Mouse (Mus musculus): ENCODE results near the gene Abcc1.

Abcc1 gene

DNA sequence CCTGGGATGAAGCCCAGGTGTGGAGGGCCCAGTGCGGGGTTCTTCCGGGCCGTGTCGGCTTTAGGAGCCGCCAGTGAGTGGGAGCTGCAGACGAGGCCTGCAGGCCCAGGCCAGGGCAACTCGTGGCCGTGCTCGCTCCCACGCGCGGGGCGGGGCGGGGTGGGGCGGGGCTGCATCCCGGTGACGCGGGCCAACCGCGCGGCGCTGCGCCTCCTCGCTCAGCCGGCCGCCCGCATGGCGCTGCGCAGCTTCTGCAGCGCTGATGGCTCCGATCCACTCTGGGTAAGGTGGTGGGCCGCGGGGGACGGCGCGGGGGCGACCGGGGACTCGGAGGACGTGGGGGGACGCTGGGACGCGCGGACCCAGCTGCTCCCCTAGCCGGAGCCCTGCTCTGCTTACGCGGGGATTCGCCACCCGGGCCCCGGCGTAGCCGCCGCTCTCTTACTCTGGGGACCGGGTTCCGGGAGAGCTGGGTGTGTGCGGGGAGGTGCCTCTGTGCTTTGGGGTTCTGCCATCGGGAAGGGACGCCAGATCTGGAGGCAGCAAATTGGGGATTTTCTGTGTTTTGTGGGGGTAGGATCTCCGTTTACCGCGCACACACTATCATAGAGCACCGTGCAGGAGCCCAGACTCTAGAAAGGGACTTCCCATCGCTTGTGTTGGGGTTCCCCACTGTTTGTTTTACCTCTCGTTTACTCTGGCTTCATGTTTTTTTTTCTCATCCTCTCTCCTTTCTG lies at the start of gene Abcc1:
TSS of gene Abcc1 (plus strand) at position 197 of the 737 bp plus-strand sequence.
- DNase-seq: peak; percentile 80 to 84

DNA sequence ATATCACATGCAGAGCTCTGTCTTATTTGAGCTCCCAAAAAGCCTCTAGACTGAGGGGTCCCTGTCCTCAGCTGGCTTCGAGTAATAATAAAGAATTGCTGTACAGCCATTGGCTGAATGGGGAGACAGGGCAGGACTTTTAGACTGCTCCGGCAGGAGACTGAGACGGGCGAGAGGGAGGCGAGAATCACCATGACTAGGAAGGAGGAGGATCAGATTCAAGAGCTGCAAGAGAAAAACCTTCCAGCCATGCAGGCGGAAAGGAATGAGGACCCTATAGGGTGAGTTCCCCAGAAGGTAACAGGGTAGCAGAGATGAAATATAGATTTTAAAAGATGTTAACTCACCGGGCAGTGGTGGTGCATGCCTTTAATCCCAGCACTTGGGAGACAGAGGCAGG lies 48.4 kb upstream of the Abcc1 start:
- DNase-seq: no peak

DNA sequence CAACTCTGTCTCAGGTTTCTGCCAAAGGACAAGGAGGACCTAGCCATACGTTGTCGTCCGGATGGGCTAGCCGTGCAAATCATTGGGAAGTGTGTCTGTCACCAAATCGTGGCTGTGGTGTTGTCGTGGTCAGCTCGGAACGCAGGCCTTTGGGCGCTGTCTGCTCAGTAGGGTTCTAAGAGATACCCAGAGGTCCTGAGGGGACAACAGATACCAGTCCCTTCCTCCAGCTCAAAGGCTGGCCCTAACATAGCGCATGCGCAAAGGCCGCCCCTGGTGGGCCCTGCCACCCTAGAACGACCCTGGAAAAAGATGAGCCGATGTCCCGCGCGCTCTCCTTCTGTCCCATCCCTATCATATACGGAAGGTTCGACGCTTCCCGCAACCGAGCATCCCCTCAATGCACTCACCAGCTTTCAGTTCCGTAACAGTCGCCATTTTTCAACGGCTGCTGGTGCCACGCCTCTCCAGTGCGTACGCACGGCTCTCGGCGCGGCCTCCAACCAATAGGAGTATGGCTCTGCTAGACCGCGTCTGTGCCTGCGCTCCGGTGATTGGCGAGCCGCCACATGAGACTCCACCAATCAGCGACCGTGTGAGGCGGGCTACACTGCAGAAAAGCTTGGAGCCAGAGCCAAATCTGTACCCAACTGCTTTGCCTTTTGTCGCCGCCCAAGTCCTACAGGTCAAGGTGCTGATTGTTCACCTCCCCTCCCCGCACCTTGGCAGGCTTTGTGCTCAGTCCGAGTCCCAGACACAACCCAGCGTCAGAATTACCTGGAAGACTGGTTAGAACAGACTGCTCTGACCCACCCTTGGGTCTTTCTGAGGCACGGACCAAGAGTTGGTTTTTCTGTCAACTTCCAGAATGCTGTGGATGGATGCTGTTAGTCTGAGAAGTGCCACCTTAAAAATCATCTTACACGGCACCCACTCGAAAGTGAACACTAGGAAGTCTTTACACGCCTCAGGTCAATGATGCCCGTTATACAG lies 44.2 kb upstream of the Abcc1 start, which contains the start of gene Fopnl:
TSS of gene Fopnl (minus strand) at position 522 of the 993 bp plus-strand sequence.
- DNase-seq: peak; percentile 99

DNA sequence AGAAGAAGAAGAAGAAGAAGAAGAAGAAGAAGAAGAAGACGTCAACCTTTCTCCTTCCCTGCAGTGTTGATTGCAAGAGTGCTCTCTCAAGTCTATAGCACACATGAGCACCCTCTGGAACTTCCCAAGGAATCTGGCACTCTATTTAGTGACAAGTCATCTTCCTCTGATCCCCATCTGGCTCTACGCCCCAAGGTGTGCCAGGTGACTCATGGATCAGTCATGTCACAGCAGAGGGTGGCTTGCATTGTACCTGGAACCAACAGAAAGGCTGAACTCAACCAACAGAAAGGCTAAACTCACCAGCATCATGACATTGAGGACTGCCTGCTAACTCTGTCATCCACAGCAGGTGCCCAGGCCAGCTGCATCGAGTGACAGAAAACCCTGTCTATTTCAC lies 41.7 kb upstream of the Abcc1 start:
- DNase-seq: no peak

GRCm38 (mm10) chr16:14320494-14320893 lies 40.9 kb upstream of the Abcc1 start:
- no peak for DNase-seq

DNA sequence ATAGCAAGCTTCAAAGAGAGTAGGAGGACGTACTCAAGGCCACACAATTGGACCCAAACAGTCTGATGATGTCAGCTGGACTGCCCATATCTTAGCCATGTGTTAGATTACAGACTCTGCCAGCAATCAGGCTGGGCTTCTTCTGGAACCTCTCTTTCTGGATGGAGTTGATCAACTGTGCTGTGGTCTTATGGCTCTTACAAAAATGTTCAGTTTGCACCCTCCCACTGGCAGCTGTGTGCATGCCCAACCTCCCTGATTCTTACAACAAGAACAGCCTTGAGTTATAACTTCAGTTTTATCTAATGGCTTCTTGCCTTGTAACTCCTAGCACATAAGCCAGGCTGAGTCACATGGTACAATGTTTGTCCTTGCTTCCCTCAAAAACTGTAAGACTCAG lies 33.2 kb upstream of the Abcc1 start:
- no peak for DNase-seq

GRCm38 (mm10) chr16:14344967-14345366 lies 16.4 kb upstream of the Abcc1 start:
- no peak for DNase-seq

DNA sequence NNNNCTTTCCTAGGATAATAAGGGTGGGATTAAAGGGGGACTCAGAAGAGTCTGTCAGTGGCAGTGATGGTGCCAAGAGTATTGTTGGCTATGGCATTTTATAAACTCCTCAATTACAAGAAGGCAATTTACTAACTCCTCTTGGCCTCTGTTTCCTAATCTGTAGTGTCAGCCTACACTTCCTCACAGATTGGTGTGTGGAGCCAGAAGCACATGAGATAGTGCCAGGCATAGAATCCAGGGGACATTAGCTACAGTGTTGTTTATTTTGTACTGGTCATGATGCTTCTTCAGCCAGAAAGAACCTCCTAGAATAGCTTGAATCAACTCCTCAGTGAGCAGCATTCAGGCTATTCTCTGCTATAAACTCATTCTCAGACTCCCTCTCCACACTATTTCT lies 9.8 kb upstream of the Abcc1 start:
- no peak for DNase-seq

- DNase-seq: no peak
Measured at GRCm38 (mm10) chr16:14352234-14352633, 9.1 kb upstream of the Abcc1 start.

DNA sequence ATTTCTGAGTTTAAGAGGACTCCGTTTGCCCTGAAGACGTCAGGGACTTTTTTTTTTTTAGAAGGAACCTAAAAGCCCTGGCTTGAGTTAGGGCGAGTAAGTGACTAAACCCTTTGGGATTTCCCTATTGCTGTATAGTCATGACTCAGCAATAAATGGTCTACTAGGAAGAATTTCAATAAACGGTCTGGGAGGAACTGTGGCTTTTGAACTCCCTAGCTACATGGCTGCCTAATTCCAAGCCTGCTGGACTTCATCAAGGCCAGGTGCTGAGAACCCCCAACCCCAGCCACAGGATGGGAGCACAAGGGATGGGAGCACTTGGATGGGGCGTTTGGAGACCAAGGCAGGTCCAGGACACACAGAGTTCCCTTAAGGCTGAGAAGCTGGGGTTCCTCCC lies 8.7 kb upstream of the Abcc1 start:
- DNase-seq: no peak

DNA sequence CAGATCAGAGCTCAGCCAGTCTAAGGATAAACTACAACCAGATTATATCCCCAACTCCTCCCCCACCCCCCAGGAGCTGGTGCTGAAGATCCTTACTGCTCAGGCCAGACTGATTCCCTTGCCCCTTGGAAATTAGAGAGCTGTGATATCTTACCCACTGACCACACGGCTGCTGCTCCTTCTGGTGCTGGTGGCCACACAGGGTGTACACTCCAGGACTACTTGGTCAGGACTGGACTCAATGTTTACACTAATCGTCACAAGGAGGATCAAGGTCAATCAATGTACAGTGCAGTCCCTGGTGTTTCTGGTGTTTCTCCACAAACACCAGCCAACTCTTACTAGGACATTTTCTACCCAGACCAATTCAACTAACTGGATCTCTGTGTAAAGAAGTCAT lies 3.5 kb upstream of the Abcc1 start:
- DNase-seq: no peak

- DNase-seq: no peak
Measured at GRCm38 (mm10) chr16:14358531-14358930, 2.8 kb upstream of the Abcc1 start.

DNA sequence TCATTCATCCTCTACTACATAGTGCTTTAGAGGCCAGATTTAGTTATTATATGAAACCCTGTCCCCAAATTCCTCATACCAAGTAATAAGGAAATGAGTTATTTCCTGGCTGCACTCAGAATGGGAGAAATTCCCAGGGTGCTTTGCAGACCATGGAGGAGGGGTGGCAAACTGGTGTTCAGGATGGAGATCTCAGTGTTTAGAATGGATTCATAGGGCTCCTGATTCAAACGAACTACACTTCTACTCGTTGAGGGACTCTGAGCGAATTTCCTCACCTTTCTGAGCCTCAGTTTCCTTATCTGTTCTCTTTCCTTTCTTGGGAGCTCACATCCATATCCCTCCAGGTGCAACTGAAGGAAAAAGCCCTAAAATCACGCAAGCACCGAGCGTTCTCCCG lies 427 bp upstream of the Abcc1 start:
- DNase-seq: peak in 1 of 2 experiments; percentile 25

- DNase-seq: peak in 1 of 2 experiments; percentile 35
Measured at GRCm38 (mm10) chr16:14362099-14362820, 902 bp downstream of the Abcc1 start.

- DNase-seq: no peak
Measured at GRCm38 (mm10) chr16:14363496-14363895, 2.1 kb downstream of the Abcc1 start.

- no peak for DNase-seq
Measured at GRCm38 (mm10) chr16:14364066-14364465, 2.7 kb downstream of the Abcc1 start.

GRCm38 (mm10) chr16:14365457-14365856 lies 4.1 kb downstream of the Abcc1 start:
- DNase-seq: no peak

DNA sequence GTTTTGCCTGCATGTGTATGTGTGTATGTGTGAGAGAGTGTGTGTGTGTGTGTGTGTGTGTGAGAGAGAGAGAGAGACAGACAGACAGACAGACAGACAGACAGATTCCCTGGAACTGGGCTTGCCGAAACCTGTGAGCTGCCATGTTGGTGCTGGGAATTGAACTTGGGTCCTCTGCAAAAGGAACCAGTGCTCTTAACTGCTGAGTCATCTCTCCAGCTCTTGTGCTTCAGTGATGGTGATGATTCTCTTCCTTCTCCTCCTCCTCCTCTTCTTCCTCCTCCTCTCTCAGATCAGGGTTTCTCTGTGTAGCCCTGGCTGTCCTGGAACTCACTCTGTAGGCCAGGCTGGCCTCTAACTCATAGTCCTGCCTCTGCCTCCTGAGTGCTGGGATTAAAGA lies 4.7 kb downstream of the Abcc1 start:
- DNase-seq: no peak

- peak; percentile 20 to 33 for DNase-seq
Measured at GRCm38 (mm10) chr16:14371367-14371766, 10.0 kb downstream of the Abcc1 start.

GRCm38 (mm10) chr16:14372382-14372781 lies 11.0 kb downstream of the Abcc1 start:
- no peak for DNase-seq

DNA sequence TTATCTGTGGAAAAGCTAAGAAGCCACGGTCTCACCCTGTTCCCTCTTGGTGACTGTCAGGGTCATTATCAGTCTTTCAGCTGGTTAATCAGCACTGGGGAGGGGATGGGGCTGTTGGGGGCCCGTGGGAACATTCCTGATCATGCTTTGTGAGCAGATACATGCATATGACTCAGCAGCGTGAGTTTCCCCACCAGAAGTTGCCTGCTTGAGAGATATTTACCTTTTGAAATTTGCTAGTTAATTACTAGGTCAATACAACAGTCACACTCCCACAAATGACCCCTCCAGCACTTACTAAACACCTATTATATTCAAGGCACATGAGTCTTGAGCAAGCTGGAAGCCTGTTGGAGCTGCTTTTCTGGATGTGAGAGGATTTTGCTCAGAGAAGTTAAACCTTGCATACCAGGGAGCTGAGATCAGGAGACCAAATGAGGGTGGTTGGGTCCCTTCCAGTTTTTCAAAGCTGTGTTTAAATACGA lies 11.5 kb downstream of the Abcc1 start:
- no peak for DNase-seq

GRCm38 (mm10) chr16:14375942-14376341 lies 14.6 kb downstream of the Abcc1 start:
- DNase-seq: no peak

GRCm38 (mm10) chr16:14376352-14376751 lies 15.0 kb downstream of the Abcc1 start:
- DNase-seq: no peak

All from cerebellum, postnatal 36 days (tissue).